Mouse (Mus musculus): ENCODE data around the gene D630003M21Rik.

GRCm38 (mm10) chr2:158156487-158156886, 72.5 kb downstream of the D630003M21Rik start:
- no peak for TF ChIP-seq POLR2A (IDR thresholded peaks at IDR 0.05; ENCODE audit: borderline replicate concordance, control insufficient read depth, low read depth, low read length)
- TF ChIP-seq CTCF (IDR thresholded peaks at IDR 0.05; ENCODE audit: control insufficient read depth, insufficient read depth, low read length) = no peak

All from bone marrow, adult 2 months (tissue).